Mouse (Mus musculus) intestine, embryonic 16.5 days (tissue): ENCODE data around the gene Zfp618. TPM values are rescaled to one million over a fixed set of nuclear protein-coding genes. Genes with fewer than 3 reads are reported as not detected.
A peak's percentile ranks its signal among the peaks of the same experiment; 100 is the strongest.

Experiments used
- ATAC-seq: fragments of 200-750 bp; cut with Nextera tagmentation; 2 replicates; pipeline ENCODE4 v1.8.0; 2017; ENCODE audit warnings: moderate TSS enrichment, moderate library complexity
- H3K27ac ChIP-seq: fragments of 300-500 bp; sonication (generic); 2 replicates; pipeline ENCODE4 v1.5.1; 2014; ENCODE audit warnings: mild to moderate bottlenecking, low read length
- H3K27me3 ChIP-seq: fragments of 300-500 bp; sonication (generic); replicated peaks from 2 replicates; pipeline ENCODE4 v1.6.1; 2014; ENCODE audit warnings: low read length, control low read depth, mixed read lengths; ENCODE audit not compliant: control insufficient read depth, insufficient read depth
- H3K36me3 ChIP-seq: fragments of 300-500 bp; sonication (generic); 2 replicates; pipeline ENCODE4 v1.6.1; 2014; ENCODE audit warnings: low read length, control low read depth; ENCODE audit not compliant: control insufficient read depth, insufficient read depth
- H3K4me1 ChIP-seq: fragments of 300-500 bp; sonication (generic); 2 replicates; pipeline ENCODE4 v1.6.1; 2014; ENCODE audit warnings: low read length, control low read depth, mixed read lengths; ENCODE audit not compliant: control insufficient read depth, insufficient read depth
- H3K4me2 ChIP-seq: fragments of 300-500 bp; sonication (generic); 2 replicates; pipeline ENCODE4 v1.6.1; 2014; ENCODE audit warnings: low read depth, low read length, control low read depth
- H3K4me3 ChIP-seq: fragments of 300-500 bp; sonication (generic); 2 replicates; pipeline ENCODE4 v1.5.1; 2014; ENCODE audit warnings: mild to moderate bottlenecking, low read length
- H3K9ac ChIP-seq: fragments of 300-500 bp; sonication (generic); 2 replicates; pipeline ENCODE4 v1.6.1; 2014; ENCODE audit warnings: low read depth, low read length
- H3K9me3 ChIP-seq: fragments of 300-500 bp; sonication (generic); 2 replicates; pipeline ENCODE4 v1.6.1; 2016; ENCODE audit warnings: low read length, control low read depth; ENCODE audit not compliant: control insufficient read depth
- WGBS: fragments of 180-500 bp; shearing (Covaris S2); extraction: QIAGEN DNeasy Blood & Tissue Kit; methylation state at CpG from one replicate; pipeline ENCODE4 v1.1.7; 2014; 5-methylcytosine and 5-hydroxymethylcytosine counted together
- polyA plus RNA-seq: library from polyadenylated mRNA; unstranded; fragments of >200 nt; fragmentation: Nextera tagmentation; extraction: Ambion mirVana; gene quantifications from 2 replicates; pipeline ENCODE4 v1.2.1, GENCODE M21; 2015

Gene Zfp618
- polyA plus RNA-seq, 1 experiment from 2014 or later: 15.0 TPM

- peaks cover 21% of the 10 kb centered on the region for H3K4me1 ChIP-seq
- 79% methylated on average over 4 of the region's 4 CpGs for WGBS
- H3K9ac ChIP-seq: peak overlapping the region; percentile 69
- H3K4me3 ChIP-seq: peak overlapping the region; percentile 50
- no peak overlapping the region for H3K27ac ChIP-seq
- ATAC-seq: no peak
- H3K27me3 ChIP-seq: no peaks in the 10 kb centered on the region
- no peaks in the 10 kb centered on the region for H3K36me3 ChIP-seq
- no peaks in the 10 kb centered on the region for H3K9me3 ChIP-seq
- H3K4me2 ChIP-seq: peak overlapping the region; percentile 52
These were observed 204.7 kb downstream of the Zfp618 start for GRCm38 (mm10) chr4:63170061-63170460.

- H3K27ac ChIP-seq: peak overlapping the region; percentile 71
- peak overlapping the region; percentile 50 for H3K4me3 ChIP-seq
- H3K27me3 ChIP-seq: no peaks in the 10 kb centered on the region
- H3K36me3 ChIP-seq: no peaks in the 10 kb centered on the region
- H3K9me3 ChIP-seq: no peaks in the 10 kb centered on the region
- peak overlapping the region; percentile 52 for H3K4me2 ChIP-seq
- H3K4me1 ChIP-seq: peaks cover 17% of the 10 kb centered on the region
- ATAC-seq: peak; percentile 10
- WGBS: 39% methylated on average over 24 of the region's 24 CpGs
- H3K9ac ChIP-seq: peak overlapping the region; percentile 69
These were observed 205.7 kb downstream of the Zfp618 start for GRCm38 (mm10) chr4:63171122-63171521.

- Histone ChIP-seq H3K36me3 (no peaks in the 10 kb centered on the region), H3K9ac (peak within 1 kb of the TSS; percentile 69), H3K4me1 (peaks cover 7% of the 10 kb centered on the region), H3K4me2 (peak within 1 kb of the TSS; percentile 52), H3K9me3 (no peaks in the 10 kb centered on the region), H3K27me3 (no peaks in the 10 kb centered on the region), H3K4me3 (peak within 1 kb of the TSS; percentile 50), H3K27ac (peak within 1 kb of the TSS; percentile 85)
- 56% methylated on average over 4 of the region's 4 CpGs for WGBS
- ATAC-seq: peak; percentile 97
These were observed 206.8 kb downstream of the Zfp618 start, which contains the start of gene Kif12 for GRCm38 (mm10) chr4:63171969-63172685. Gene Kif12 (minus strand): TSS chr4:63172131.

GRCm38 (mm10) chr4:63181556-63181955 lies 216.2 kb downstream of the Zfp618 start:
- H3K9ac ChIP-seq: no peak overlapping the region
- WGBS: 5% methylated on average over 5 of the region's 5 CpGs
- no peak overlapping the region for H3K4me2 ChIP-seq
- no peak overlapping the region for H3K4me3 ChIP-seq
- H3K27me3 ChIP-seq: no peaks in the 10 kb centered on the region
- H3K27ac ChIP-seq: no peak overlapping the region
- no peaks in the 10 kb centered on the region for H3K9me3 ChIP-seq
- H3K4me1 ChIP-seq: peaks cover 8% of the 10 kb centered on the region
- no peaks in the 10 kb centered on the region for H3K36me3 ChIP-seq
- ATAC-seq: peak; percentile 77

- Histone ChIP-seq H3K27me3 (no peaks in the 10 kb centered on the region), H3K27ac (no peak overlapping the region), H3K4me2 (no peak overlapping the region; the same call in 1 of the 2 replicates), H3K4me1 (peaks cover 10% of the 10 kb centered on the region), H3K9ac (0 out of 2 replicates have a peak overlapping the region, but pooled peaks have one; percentile 32), H3K36me3 (no peaks in the 10 kb centered on the region), H3K4me3 (no peak overlapping the region), H3K9me3 (no peaks in the 10 kb centered on the region)
- WGBS: 42% methylated on average over 21 of the region's 21 CpGs
- peak; percentile 80 for ATAC-seq
These were observed 221.0 kb downstream of the Zfp618 start for GRCm38 (mm10) chr4:63186281-63186870.

Other genes with a start within 250 kb of the Zfp618 start
- gene Ambp, start 189.2 kb downstream of the Zfp618 start, polyA plus RNA-seq: 29.0 and 54.2 TPM in 2 replicates
- gene Kif12, start 206.6 kb downstream of the Zfp618 start, polyA plus RNA-seq: 98.5 and 102 TPM in 2 replicates
- gene Col27a1, start 248.4 kb downstream of the Zfp618 start, polyA plus RNA-seq: 8.1 and 9.6 TPM in 2 replicates